Mouse (Mus musculus) heart, embryonic 15.5 days (tissue): Measurements from ENCODE around the gene Gm44579. TPM values are rescaled to one million over a fixed set of nuclear protein-coding genes. Genes with fewer than 3 reads are reported as not detected.

ENCODE experiments used
- ATAC-seq: fragments of 200-750 bp; cut with Nextera tagmentation; replicated peaks from 2 replicates; pipeline ENCODE4 v1.8.0; 2017; ENCODE audit warnings: low read depth, moderate TSS enrichment; ENCODE audit not compliant: insufficient number of reproducible peaks, insufficient read depth, low FRiP score
- H3K27ac ChIP-seq: fragments of 300-500 bp; sonication (generic); 2 replicates; pipeline ENCODE4 v1.5.1; 2015; ENCODE audit warnings: mild to moderate bottlenecking, inconsistent platforms
- H3K27me3 ChIP-seq: fragments of 300-500 bp; sonication (generic); 2 replicates; pipeline ENCODE4 v1.6.1; 2015; ENCODE audit warnings: inconsistent platforms
- H3K36me3 ChIP-seq: fragments of 300-500 bp; sonication (generic); 2 replicates; pipeline ENCODE4 v1.6.1; 2015; ENCODE audit warnings: mild to moderate bottlenecking, inconsistent platforms
- H3K4me1 ChIP-seq: fragments of 300-500 bp; sonication (generic); replicated peaks from 2 replicates; pipeline ENCODE4 v1.6.1; 2015; ENCODE audit warnings: inconsistent platforms
- H3K4me2 ChIP-seq: fragments of 300-500 bp; sonication (generic); 2 replicates; pipeline ENCODE4 v1.6.1; 2015; ENCODE audit warnings: inconsistent platforms, mild to moderate bottlenecking, moderate library complexity
- H3K4me3 ChIP-seq: fragments of 300-500 bp; sonication (generic); 2 replicates; pipeline ENCODE4 v1.5.1; 2015; ENCODE audit warnings: mild to moderate bottlenecking, inconsistent platforms
- H3K9ac ChIP-seq: fragments of 300-500 bp; sonication (generic); 2 replicates; pipeline ENCODE4 v1.6.1; 2015; ENCODE audit warnings: mild to moderate bottlenecking, inconsistent platforms
- H3K9me3 ChIP-seq: fragments of 300-500 bp; sonication (generic); replicated peaks from 2 replicates; pipeline ENCODE4 v1.6.1; 2016; ENCODE audit warnings: inconsistent platforms
- WGBS: fragments of 180-500 bp; shearing (Covaris S2); methylation state at CpG from one replicate; pipeline ENCODE4 v1.1.7; 2015; ENCODE audit warnings: mixed read lengths; 5-methylcytosine and 5-hydroxymethylcytosine counted together
- polyA plus RNA-seq: library from polyadenylated mRNA; unstranded; fragments of >200 nt; fragmentation: Nextera tagmentation; extraction: Ambion mirVana; gene quantifications from 2 replicates; pipeline ENCODE4 v1.2.1, GENCODE M21; 2015

The Gm44579 gene
- polyA plus RNA-seq = not detected in 2 replicates

DNA sequence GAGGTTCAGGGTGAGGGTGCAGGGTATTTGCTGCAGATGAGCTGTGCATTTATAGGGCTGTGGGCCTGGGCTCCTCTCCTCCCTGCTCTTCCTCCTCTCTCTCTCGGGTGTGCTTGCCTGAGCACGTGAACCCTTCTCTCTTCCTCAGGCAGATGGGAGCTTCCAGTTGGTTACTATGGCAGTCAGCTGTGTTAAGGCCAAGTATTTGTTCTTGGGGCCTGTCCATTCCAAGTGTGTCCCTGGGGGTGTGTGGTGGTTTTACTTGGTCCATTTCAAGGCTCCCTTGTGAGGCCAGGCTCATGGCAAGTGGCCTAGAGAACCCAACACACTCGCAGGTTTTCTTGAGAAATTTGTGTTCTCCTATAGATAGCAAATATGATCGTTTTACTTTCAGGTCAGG, at the start of gene Gm44579, which contains the start of gene Olfr287:
Gene Gm44579 (minus strand): TSS at position 101 of the 400 bp plus-strand sequence.
Gene Olfr287 (minus strand): TSS at position 180 of the 400 bp plus-strand sequence.
- WGBS = 64% methylated on average over 4 of the region's 4 CpGs
- Histone ChIP-seq H3K9ac (no peak within 1 kb of the TSS), H3K4me1 (no peaks in the 10 kb centered on the region), H3K27ac (no peak within 1 kb of the TSS), H3K4me2 (no peak within 1 kb of the TSS), H3K9me3 (no peaks in the 10 kb centered on the region), H3K4me3 (no peak within 1 kb of the TSS), H3K27me3 (no peaks in the 10 kb centered on the region), H3K36me3 (no peaks in the 10 kb centered on the region)
- no peak for ATAC-seq

DNA sequence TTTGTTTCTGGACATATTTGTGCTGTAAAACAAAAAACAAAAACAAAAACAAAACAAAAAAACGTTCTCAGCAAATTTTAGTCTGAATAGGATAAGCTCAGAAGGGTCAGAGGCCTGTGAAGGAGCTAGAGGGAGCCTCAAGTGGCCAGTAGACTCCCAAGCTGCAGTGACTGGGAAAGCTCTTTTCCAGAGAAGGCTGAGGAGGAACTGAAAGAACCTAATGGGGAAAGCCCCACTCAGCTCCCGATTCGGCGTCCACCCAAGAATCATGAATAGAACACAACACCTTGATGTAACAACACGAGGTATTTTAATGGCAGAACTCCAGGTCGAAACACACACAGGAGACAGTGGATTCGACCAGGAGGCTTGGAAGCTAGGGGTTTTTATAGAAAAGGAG, 37.0 kb upstream of the Gm44579 start:
- no peak overlapping the region for H3K9ac ChIP-seq
- WGBS = 76% methylated on average over 7 of the region's 7 CpGs

DNA sequence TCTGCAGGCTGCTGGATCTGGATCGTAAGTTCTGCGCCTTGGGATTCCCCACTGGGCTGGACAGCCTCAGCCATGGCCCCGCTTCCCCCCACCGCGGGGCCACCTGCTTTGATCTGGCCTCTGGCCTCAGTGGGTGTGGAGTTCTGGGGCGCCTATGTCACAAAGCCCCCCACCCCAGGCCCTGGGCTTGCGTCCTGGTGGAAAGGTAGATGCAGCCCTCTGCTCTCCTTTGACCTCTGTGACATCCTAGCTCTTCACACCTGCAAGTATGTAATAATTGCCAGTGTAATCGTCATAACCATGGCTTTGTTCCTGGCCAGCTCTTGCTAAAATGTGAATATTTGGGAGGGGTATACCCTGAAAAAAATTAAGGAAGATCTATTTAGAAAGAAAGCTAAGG, 36.4 kb upstream of the Gm44579 start, which contains the start of gene H1fnt:
Gene H1fnt (minus strand): TSS at position 101 of the 400 bp plus-strand sequence.
- no peak within 1 kb of the TSS for H3K4me3 ChIP-seq
- no peak within 1 kb of the TSS for H3K4me2 ChIP-seq
- H3K4me1 ChIP-seq = no peaks in the 10 kb centered on the region
- H3K27ac ChIP-seq = no peak within 1 kb of the TSS
- H3K27me3 ChIP-seq = no peaks in the 10 kb centered on the region
- no peaks in the 10 kb centered on the region for H3K9me3 ChIP-seq
- no peak for ATAC-seq
- H3K9ac ChIP-seq = no peak within 1 kb of the TSS
- H3K36me3 ChIP-seq = no peaks in the 10 kb centered on the region
- WGBS = 82% methylated on average over 8 of the region's 8 CpGs

More for the DNA sequence above, 37.0 kb upstream of the Gm44579 start:
- Histone ChIP-seq H3K9me3 (no peaks in the 10 kb centered on the region), H3K36me3 (no peaks in the 10 kb centered on the region), H3K4me3 (no peak overlapping the region), H3K4me1 (no peaks in the 10 kb centered on the region), H3K27me3 (no peaks in the 10 kb centered on the region), H3K4me2 (no peak overlapping the region), H3K27ac (no peak overlapping the region)
- no peak for ATAC-seq

DNA sequence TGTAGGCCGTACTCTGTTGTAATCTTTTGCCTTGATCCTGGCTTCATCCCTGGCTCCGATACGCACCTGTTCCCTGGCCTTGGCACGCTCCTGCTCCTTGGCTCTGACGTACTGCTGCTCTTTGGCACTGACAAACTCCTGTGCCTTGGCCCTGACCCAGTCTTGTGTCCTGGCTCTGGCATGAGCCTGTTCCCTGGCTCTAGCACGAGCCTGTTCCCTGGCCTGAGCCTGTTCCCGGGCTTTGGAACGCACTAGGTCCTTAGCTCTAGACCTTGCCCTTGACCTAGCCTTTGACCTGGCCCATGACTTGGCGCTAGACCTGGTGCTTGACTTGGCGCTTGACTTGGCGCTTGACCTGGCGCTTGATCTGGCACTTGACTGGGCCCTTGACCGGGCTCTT, 35.5 kb upstream of the Gm44579 start:
- H3K27me3 ChIP-seq = no peaks in the 10 kb centered on the region
- no peak for ATAC-seq
- no peaks in the 10 kb centered on the region for H3K36me3 ChIP-seq
- H3K4me3 ChIP-seq = no peak overlapping the region
- no peak overlapping the region for H3K27ac ChIP-seq
- H3K4me2 ChIP-seq = no peak overlapping the region
- 88% methylated on average over 13 of the region's 13 CpGs for WGBS
- no peaks in the 10 kb centered on the region for H3K4me1 ChIP-seq
- no peaks in the 10 kb centered on the region for H3K9me3 ChIP-seq
- no peak overlapping the region for H3K9ac ChIP-seq

DNA sequence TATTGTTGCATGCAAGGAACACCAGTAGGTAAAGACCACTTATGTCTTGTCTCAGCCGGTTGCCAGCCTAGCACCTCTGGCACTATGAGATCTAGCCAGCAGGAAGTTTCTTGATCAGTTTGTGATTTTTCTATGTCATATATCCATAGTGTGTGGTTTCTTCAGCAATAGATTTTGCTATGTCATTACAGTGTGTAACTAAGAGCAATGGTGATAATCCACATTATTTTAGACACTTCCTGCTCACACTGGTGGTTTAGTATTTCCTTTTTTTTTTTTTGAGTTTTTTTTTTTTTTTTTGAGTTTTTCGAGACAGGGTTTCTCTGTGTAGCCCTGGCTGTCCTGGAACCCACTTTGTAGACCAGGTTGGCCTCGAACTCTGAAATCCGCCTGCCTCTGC, 14.7 kb upstream of the Gm44579 start:
- Histone ChIP-seq H3K4me3 (no peak overlapping the region), H3K4me1 (no peaks in the 10 kb centered on the region), H3K4me2 (no peak overlapping the region), H3K27me3 (0 out of 2 replicates have a peak, but pooled peaks cover 5% of the 10 kb centered on the region), H3K9ac (no peak overlapping the region), H3K9me3 (no peaks in the 10 kb centered on the region), H3K27ac (no peak overlapping the region), H3K36me3 (no peaks in the 10 kb centered on the region)
- no peak for ATAC-seq
- 75% methylated on average over 4 of the region's 4 CpGs for WGBS

DNA sequence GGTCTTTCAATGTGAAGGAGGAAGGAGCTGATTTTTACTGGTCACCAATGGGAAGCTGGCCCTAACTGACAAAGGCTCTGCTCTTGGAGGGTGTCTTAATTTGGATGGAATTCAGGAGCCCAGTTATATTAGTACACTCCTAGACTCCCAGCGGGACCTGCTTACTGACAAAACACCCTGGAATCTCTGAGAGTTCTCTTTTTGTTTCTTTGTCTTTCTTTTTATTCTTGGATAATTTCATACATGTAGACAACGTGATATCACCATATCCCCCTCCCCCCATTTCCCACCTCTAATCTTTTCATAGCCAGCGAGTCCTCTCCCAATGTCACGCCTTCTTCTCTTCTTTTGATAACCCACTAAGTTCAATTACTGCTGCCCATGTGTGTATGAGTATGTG, 13.6 kb upstream of the Gm44579 start, which contains the start of gene Olfr286:
Gene Olfr286 (minus strand): TSS at position 101 of the 400 bp plus-strand sequence.
- no peak within 1 kb of the TSS for H3K4me2 ChIP-seq
- no peak within 1 kb of the TSS for H3K4me3 ChIP-seq
- H3K9ac ChIP-seq = no peak within 1 kb of the TSS
- no peak within 1 kb of the TSS for H3K27ac ChIP-seq
- ATAC-seq = no peak
- no peaks in the 10 kb centered on the region for H3K9me3 ChIP-seq
- 0 out of 2 replicates have a peak, but pooled peaks cover 5% of the 10 kb centered on the region for H3K27me3 ChIP-seq
- 80% methylated on average over 4 of the region's 4 CpGs for whole genome bisulfite sequencing
- no peaks in the 10 kb centered on the region for H3K36me3 ChIP-seq
- H3K4me1 ChIP-seq = no peaks in the 10 kb centered on the region

DNA sequence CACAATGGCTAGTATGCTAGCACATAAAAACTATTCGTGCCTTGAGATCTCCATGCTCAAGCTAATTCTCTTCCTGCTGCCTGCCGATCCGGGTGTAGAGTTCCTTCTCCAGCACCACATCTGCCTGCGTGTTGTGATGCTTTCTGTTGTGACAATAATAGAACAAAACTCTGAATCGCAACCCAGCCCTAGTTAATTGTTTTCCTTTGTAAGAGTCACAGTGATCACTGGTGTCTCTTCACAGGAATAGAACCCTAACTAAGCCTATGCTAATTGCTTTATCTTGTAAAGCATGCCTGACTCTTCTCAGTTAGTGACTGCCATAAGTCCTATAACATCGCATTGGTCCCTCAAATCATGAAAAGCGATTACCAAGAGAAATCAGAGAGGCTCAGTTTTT, 5.3 kb upstream of the Gm44579 start:
- H3K27me3 ChIP-seq = no peaks in the 10 kb centered on the region
- H3K4me3 ChIP-seq = no peak overlapping the region
- ATAC-seq = no peak
- H3K36me3 ChIP-seq = no peaks in the 10 kb centered on the region
- WGBS = 77% methylated on average over 7 of the region's 7 CpGs
- H3K27ac ChIP-seq = no peak overlapping the region
- H3K4me2 ChIP-seq = no peak overlapping the region
- H3K4me1 ChIP-seq = no peaks in the 10 kb centered on the region
- H3K9ac ChIP-seq = no peak overlapping the region
- no peaks in the 10 kb centered on the region for H3K9me3 ChIP-seq

DNA sequence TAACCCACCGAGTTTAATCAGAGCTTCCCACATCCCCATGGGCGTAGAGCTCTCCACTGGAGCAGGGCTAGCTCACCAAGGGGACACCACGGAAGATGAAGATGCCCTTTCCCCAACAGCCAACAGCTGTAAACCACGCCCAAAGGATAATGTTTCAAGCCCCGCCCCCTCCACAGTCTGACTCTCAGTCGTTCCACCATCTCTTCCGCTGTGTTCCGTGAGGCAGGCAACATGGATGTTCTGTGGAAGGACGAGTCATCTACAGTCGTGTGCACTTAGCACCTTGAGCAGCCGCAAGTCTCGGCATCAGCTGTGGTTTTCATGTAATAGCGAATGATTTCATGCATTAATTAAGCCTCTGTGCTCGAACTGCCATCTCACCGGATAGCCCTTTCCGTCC, 4.8 kb upstream of the Gm44579 start:
- Histone ChIP-seq H3K4me3 (no peak overlapping the region), H3K9me3 (no peaks in the 10 kb centered on the region), H3K36me3 (no peaks in the 10 kb centered on the region), H3K4me1 (no peaks in the 10 kb centered on the region), H3K27me3 (no peaks in the 10 kb centered on the region), H3K9ac (no peak overlapping the region), H3K27ac (no peak overlapping the region), H3K4me2 (no peak overlapping the region)
- ATAC-seq = no peak
- 39% methylated on average over 16 of the region's 16 CpGs for WGBS

DNA sequence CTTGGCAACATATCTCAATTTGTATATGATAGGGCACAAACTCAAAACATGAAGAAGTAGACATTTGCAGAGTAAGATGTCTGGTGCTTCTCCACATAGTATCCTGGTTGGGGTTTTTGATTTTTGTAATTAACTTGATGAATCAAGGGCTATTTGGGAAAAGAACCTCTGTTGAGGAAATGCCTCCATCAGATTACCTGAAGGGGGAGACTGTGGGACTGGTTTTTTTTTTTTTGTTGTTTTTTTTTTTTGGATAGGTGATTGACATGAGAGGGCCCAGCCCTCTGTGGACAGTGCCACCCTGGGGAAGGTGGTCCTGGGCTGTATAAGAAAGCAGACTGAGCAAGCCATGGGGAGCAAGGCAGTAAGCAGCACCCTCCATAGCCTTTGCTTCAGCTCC, 1.6 kb upstream of the Gm44579 start:
- H3K36me3 ChIP-seq = no peaks in the 10 kb centered on the region
- H3K4me1 ChIP-seq = no peaks in the 10 kb centered on the region
- no peak for ATAC-seq
- H3K9me3 ChIP-seq = no peaks in the 10 kb centered on the region
- no peak overlapping the region for H3K27ac ChIP-seq
- no peak overlapping the region for H3K4me3 ChIP-seq
- no peak overlapping the region for H3K9ac ChIP-seq
- H3K27me3 ChIP-seq = no peaks in the 10 kb centered on the region
- no peak overlapping the region for H3K4me2 ChIP-seq

DNA sequence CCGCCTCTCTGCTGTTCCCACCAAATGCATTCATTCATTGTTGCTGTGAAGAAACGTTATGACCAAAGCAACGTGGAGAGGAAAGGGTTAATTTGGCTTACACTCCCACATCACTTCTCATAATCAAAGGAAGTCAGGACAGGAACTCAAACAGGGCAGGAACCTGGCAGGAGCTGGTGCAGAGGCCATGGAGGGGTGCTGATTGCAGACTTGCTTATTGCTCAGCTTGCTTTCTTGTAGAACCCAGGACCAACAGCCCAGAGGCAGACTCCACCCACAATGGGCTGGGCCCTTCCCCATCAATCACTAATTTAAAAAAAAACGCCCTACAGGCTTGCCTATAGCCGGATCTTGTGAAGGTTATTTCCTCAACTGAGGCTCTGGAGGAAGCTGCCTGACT, 6.6 kb downstream of the Gm44579 start:
- Histone ChIP-seq H3K9me3 (no peaks in the 10 kb centered on the region), H3K4me1 (no peaks in the 10 kb centered on the region), H3K36me3 (no peaks in the 10 kb centered on the region), H3K4me2 (no peak overlapping the region), H3K4me3 (no peak overlapping the region), H3K27ac (no peak overlapping the region), H3K27me3 (no peaks in the 10 kb centered on the region), H3K9ac (no peak overlapping the region)
- ATAC-seq = no peak
- 66% methylated on average over 5 of the region's 5 CpGs for WGBS

DNA sequence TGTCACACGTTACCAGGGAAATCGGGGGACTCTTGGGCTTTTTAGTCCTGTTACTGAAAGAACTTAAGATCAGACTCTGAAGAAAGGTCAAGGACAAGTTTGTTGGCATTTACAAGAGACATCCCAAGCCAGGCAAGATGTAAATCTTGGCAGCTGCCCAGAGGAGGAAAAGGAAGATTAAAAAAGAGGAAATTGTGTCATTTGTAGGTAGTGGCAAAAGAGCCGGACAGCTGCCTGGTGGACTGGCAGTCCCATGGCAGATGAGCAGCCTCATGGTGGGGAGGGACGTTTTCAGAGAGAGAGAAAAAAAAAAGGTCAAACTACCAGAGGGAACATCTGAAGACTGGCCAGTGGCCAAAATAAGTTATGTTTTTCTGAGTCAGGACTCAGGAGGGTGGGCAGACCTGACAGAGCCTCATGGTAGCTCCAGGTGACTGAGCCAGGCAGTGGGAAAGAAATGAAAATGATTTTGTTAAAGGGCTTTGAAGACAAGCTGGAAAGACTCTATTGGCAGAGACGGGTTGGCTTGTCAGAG, 7.4 kb downstream of the Gm44579 start:
- WGBS = 61% methylated on average over 5 of the region's 5 CpGs
- Histone ChIP-seq H3K27me3 (no peaks in the 10 kb centered on the region), H3K4me1 (no peaks in the 10 kb centered on the region), H3K9me3 (no peaks in the 10 kb centered on the region), H3K4me3 (no peak overlapping the region), H3K27ac (no peak overlapping the region), H3K36me3 (no peaks in the 10 kb centered on the region), H3K9ac (no peak overlapping the region), H3K4me2 (no peak overlapping the region)
- ATAC-seq = no peak

DNA sequence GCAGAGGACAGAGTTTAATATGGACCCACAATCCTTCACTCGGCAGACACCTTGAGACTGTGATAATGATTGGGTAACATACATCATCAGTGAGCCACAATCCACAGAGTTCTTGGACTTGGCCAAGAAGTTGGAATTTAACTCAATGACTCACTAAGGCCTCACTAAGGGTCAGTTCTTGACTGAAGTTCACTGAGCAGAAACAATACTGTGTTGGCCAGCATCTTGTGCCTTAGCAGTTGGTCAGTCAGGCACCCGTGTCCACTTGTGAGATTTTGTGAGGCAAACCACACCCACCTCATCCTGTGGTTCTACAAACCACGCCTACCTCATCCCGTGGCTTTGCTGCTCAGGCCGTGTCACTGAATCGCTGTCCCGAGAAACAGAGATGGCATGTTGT, 11.1 kb downstream of the Gm44579 start:
- Histone ChIP-seq H3K9me3 (no peaks in the 10 kb centered on the region), H3K9ac (no peak overlapping the region), H3K4me3 (no peak overlapping the region), H3K4me1 (no peaks in the 10 kb centered on the region), H3K27ac (no peak overlapping the region), H3K27me3 (no peaks in the 10 kb centered on the region), H3K4me2 (no peak overlapping the region), H3K36me3 (no peaks in the 10 kb centered on the region)
- 78% methylated on average over 7 of the region's 7 CpGs for WGBS
- ATAC-seq = no peak
